Mouse (Mus musculus) E14TG2a.4 (cell line): ENCODE results near the gene Abcb6.

Experiments used
- CTCF ChIP-seq: conservative IDR thresholded peaks from 2 replicates; pipeline ENCODE4 v1.5.1; 2014; ENCODE audit warnings: low read length
- POU5F1 ChIP-seq: IDR thresholded peaks from 2 replicates; pipeline ENCODE4 v1.6.1; 2014; ENCODE audit warnings: low read length, borderline replicate concordance

GRCm38 (mm10) chr1:75225473-75225872 is 45.3 kb upstream of the Abcb6 start:
- TF ChIP-seq CTCF (no peak), POU5F1 (no peak)
